Mouse (Mus musculus) ES-Bruce4 (cell line): ENCODE results near the gene Itga10. TPM values are rescaled to one million over a fixed set of nuclear protein-coding genes. Genes with fewer than 3 reads are reported as not detected.

Source experiments
- H3K27ac ChIP-seq: 2 replicates; pipeline ENCODE4 v1.5.1; 2012; ENCODE audit warnings: low read length, inconsistent platforms; ENCODE audit not compliant: insufficient read depth
- H3K27me3 ChIP-seq: 2 replicates; pipeline ENCODE4 v1.6.1; 2012; ENCODE audit warnings: mild to moderate bottlenecking, low read length, inconsistent platforms; ENCODE audit not compliant: control insufficient read depth, poor library complexity, insufficient read depth, severe bottlenecking
- H3K36me3 ChIP-seq: 2 replicates; pipeline ENCODE4 v1.6.1; 2012; ENCODE audit warnings: inconsistent platforms, mild to moderate bottlenecking, low read length, moderate library complexity; ENCODE audit not compliant: control insufficient read depth, poor library complexity, insufficient read depth, severe bottlenecking
- H3K4me1 ChIP-seq: one replicate; pipeline ENCODE4 v1.8.1; 2011; ENCODE audit warnings: low read length; ENCODE audit not compliant: control insufficient read depth, insufficient read depth
- H3K4me3 ChIP-seq: 2 replicates; pipeline ENCODE4 v1.5.1; 2011; ENCODE audit warnings: low read depth, mild to moderate bottlenecking, low read length
- H3K9ac ChIP-seq: 2 replicates; pipeline ENCODE4 v1.6.1; 2012; ENCODE audit warnings: low read depth, mild to moderate bottlenecking, inconsistent platforms; ENCODE audit not compliant: poor library complexity, severe bottlenecking
- H3K9me3 ChIP-seq: replicated peaks from 2 replicates; pipeline ENCODE4 v1.6.1; 2012; ENCODE audit warnings: mild to moderate bottlenecking, low read length, inconsistent platforms; ENCODE audit not compliant: control insufficient read depth, poor library complexity, insufficient read depth, severe bottlenecking
- CTCF ChIP-seq: IDR thresholded peaks from one replicate; pipeline ENCODE4 v1.8.1; 2011; ENCODE audit warnings: low read depth, low read length
- EP300 ChIP-seq: IDR thresholded peaks from 2 replicates; pipeline ENCODE4 v1.6.1; 2011; ENCODE audit warnings: low read depth, low read length; ENCODE audit not compliant: insufficient read depth
- POLR2A ChIP-seq: IDR thresholded peaks from one replicate; pipeline ENCODE4 v1.8.1; 2011; ENCODE audit warnings: low read length; ENCODE audit not compliant: insufficient read depth
- polyA plus RNA-seq: library from polyadenylated mRNA; stranded (reverse); fragments of >200 nt; gene quantifications from 2 replicates; pipeline ENCODE4 v1.2.4, GENCODE M21; 2011; ENCODE audit warnings: low read depth; ENCODE audit not compliant: missing spikeins, insufficient read depth, insufficient read length

Gene Itga10
- polyA plus RNA-seq, 1 experiment = 1.1 TPM

GRCm38 (mm10) chr3:96708684-96709064, 63.3 kb downstream of the Itga10 start:
- H3K9ac ChIP-seq = no peak overlapping the region
- H3K27ac ChIP-seq = no peak overlapping the region
- H3K27me3 ChIP-seq = no peaks in the 10 kb centered on the region
- H3K36me3 ChIP-seq = peaks cover 21% of the 10 kb centered on the region
- no peak for TF ChIP-seq POLR2A
- no peak for TF ChIP-seq CTCF
- TF ChIP-seq EP300 = no peak
- H3K4me1 ChIP-seq = peaks cover 3% of the 10 kb centered on the region
- no peaks in the 10 kb centered on the region for H3K9me3 ChIP-seq
- no peak overlapping the region for H3K4me3 ChIP-seq

Other genes with a start within 250 kb of the Itga10 start
- 4.6 TPM in 2 replicates for gene BC107364, start 193.3 kb upstream of the Itga10 start, polyA plus RNA-seq
- gene Hfe2, start 120.4 kb upstream of the Itga10 start, polyA plus RNA-seq = 0.88 and 1.2 TPM in 2 replicates
- gene Txnip, start 87.6 kb upstream of the Itga10 start, polyA plus RNA-seq = 450 and 464 TPM in 2 replicates
- 1.1 and 1.7 TPM in 2 replicates for gene Gm16253, start 68.6 kb upstream of the Itga10 start, polyA plus RNA-seq
- 16.2 and 22.8 TPM in 2 replicates for gene Polr3gl, start 51.4 kb upstream of the Itga10 start, polyA plus RNA-seq
- 0.31 and 0.43 TPM in 2 replicates for gene Ankrd34a, start 48.9 kb upstream of the Itga10 start, polyA plus RNA-seq
- 2.5 and 3.1 TPM in 2 replicates for gene Lix1l, start 44.4 kb upstream of the Itga10 start, polyA plus RNA-seq
- 325 and 344 TPM in 2 replicates for gene Rbm8a, start 15.7 kb upstream of the Itga10 start, polyA plus RNA-seq
- gene Pex11b, start 10.2 kb upstream of the Itga10 start, polyA plus RNA-seq = 21.4 and 22.3 TPM in 2 replicates
- 0.35 TPM in 1 of 2 replicates, not detected in the other for gene Gm42957, start 10.1 kb upstream of the Itga10 start, polyA plus RNA-seq
- gene Ankrd35, start 24.5 kb downstream of the Itga10 start, polyA plus RNA-seq = 3.5 and 3.7 TPM in 2 replicates
- gene Pias3, start 50.8 kb downstream of the Itga10 start, polyA plus RNA-seq = 31.8 and 42.1 TPM in 2 replicates
- gene Nudt17, start 63.0 kb downstream of the Itga10 start, polyA plus RNA-seq = 9.9 and 10.7 TPM in 2 replicates
- gene Polr3c, start 82.0 kb downstream of the Itga10 start, polyA plus RNA-seq = 43.0 and 46.6 TPM in 2 replicates
- 49.9 and 52.3 TPM in 2 replicates for gene Rnf115, start 82.1 kb downstream of the Itga10 start, polyA plus RNA-seq
- 2.4 and 3.2 TPM in 2 replicates for gene Pdzk1, start 183.7 kb downstream of the Itga10 start, polyA plus RNA-seq
- not detected in 2 replicates for gene Cd160, start 183.8 kb downstream of the Itga10 start, polyA plus RNA-seq